Mouse (Mus musculus): Measurements from ENCODE around the gene Scrn1.

Gene Scrn1

DNA sequence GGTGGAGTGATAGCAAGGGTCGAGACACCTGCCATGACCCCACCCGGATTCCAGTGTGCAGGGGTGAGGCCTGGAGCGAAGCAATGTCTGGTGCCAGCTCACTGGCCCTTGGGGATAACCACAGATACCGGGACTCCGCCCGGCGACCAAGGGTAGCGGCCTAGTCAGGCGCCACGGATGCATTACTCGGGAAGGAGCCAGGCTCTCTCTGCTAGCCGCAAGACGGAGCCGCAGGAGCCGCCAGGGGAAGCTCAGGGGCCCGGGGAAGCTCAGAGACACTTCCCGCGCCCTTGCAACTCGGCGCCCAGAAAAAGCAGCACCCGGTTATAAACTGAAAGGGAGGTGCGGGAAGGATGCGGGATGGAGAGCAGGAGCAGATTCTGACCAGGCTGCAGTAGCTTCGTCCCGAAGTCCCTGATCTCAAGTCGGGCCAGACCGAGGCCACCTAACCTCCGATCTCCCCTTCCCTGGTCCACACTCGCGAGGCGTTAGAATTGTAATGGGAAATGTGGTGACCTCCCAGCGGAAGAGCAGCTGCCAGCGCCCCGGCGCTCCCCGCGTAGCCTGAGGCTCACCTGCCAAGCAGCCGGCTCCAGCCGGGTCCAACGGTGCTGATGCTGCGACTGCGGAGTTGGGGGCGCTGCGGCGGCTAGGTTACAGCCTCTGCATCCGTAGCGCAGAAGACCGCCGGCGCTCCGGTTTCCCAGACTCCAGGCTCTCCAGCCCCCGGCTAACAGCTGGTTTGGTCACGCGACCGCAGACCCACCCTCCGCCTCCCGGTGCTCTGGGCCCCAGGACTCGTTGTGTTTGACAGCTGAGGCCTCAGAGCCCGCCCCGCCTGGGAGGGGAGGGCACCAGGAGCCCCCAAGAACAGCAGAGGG lies at the start of gene Scrn1:
Scrn1 (minus strand) TSS at position 825 of the 881 bp plus-strand sequence.
- peak; percentile 80 to 83 for DNase-seq (ENCODE audit: low spot score in 2 of 2)

GRCm38 (mm10) chr6:54606241-54606640 lies 40.0 kb upstream of the Scrn1 start:
- DNase-seq (ENCODE audit: low spot score in 2 of 2) = no peak

GRCm38 (mm10) chr6:54604001-54604715 lies 37.9 kb upstream of the Scrn1 start:
- no peak for DNase-seq (ENCODE audit: low spot score in 2 of 2)

DNA sequence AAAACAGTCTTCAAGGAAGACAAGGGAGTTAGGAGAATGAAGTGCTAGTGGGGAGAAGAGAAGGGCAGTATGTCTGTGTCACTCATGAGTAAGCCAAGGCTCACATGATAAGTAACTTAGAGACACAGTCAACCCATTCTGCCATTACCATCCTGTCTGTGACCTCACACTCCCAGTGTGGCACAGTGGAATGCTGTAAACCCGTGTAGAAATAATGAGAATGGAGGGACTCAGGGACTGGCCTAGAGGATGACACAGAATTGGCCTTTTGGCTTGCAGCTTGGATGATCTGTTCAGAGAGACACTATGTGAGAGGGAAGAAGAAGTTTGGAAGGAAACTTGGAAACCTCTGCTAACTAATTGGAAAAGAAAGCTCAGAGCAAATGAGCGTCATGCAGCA lies 36.6 kb upstream of the Scrn1 start:
- DNase-seq (ENCODE audit: low spot score in 2 of 2) = no peak

DNA sequence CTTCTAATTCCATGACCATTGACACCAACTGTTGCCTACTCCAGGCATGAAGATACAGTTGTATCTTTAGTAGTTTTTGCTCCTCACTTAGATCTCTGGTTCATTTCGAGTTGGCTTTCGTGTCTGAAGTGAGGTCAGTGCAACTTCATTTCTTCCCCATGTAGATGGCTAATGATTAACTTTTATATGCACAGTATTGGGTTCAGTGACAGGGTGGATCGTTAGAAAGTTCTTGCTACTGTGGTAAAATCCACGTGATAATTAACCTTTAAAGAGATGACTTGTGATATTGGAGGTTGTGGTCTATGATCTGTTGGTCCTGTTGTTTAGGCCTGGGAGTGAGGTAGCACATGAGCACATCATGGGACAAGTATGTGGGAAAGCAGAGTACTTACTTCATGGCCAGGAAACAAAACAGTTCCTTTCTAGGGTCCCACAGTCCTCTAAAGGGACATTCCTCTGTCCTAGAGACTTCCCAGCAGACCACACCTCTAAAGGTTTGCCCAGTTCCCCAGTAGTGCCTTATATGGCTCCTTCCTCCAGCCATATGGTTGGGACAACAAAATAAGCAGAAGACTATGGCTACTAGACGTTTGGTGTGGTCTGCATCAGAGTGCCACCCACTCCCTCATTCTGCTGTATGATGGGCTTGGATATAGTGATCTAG lies 34.5 kb upstream of the Scrn1 start:
- no peak for DNase-seq (ENCODE audit: low spot score in 2 of 2)

- DNase-seq (ENCODE audit: low spot score in 2 of 2) = no peak
Measured at GRCm38 (mm10) chr6:54597711-54598110, 31.4 kb upstream of the Scrn1 start.

- no peak for DNase-seq (ENCODE audit: low spot score in 2 of 2)
Measured at GRCm38 (mm10) chr6:54597208-54597607, 30.9 kb upstream of the Scrn1 start, which contains the start of gene Fkbp14. TSS of gene Fkbp14 (minus strand) at chr6:54597308.

DNA sequence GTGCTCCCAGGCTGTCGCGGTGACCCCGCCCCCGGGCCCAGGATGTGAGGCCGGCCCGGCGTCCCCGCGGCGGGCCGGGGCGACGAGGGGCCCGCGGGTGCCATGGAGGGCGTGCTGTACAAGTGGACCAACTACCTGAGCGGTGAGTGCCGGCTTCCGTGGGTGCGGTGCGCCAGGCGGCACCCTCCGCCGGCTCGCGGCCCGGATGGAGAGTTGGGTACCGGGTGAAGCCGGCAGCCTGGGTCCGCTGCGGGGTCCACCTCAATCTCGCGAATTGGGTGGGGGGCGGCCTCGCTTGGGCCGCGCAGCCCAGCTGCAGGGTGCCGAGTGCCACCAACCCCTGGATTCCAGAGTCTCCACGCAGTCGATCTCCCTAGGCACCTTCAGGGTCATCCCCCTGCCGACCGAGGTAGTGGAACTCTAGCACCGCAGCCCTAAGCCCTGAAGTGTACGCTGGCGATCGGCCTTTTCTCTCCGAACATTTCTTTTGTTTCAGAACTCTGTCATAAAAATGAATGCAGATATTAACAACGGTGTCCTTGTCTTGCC lies 29.1 kb upstream of the Scrn1 start:
- DNase-seq (ENCODE audit: low spot score in 2 of 2) = peak in 1 of 2 experiments; percentile 8

GRCm38 (mm10) chr6:54594469-54595329 lies 28.4 kb upstream of the Scrn1 start, which contains the start of gene Plekha8:
TSS of gene Plekha8 (plus strand) at chr6:54595111.
- peak; percentile 83 to 86 for DNase-seq (ENCODE audit: low spot score in 2 of 2)

DNA sequence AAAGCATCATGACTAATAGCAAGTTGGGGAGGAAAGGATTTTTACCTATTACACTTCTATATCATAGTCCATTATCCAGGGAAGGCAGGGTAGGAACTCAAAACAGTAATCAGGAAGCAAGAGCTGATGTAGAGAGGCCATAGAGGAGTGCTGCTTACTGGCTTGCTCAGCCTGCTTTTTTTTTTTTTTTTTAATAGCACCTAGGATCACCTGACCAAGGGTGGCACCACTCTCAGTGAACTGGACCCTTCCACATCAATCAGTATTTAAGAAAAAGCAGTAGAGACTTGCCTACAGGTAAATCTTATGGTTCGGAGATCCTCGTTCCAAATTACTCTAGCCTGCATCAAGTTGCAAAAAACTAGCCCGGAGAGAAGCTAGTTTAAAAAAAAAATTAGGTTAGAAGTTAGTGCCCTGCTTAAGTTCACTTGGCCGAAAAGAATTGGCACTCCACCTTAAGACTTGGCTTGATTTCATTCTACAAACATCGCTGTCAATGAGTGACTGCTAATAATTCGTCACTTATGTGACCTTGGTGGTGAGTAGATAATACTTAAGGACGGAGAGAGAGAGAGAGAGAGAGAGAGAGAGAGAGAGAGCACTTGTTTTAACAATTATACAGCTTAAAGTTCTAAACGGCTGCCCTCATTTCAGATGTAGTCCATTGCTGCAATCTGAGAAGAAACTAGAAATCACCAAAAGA lies 27.6 kb upstream of the Scrn1 start:
- DNase-seq (ENCODE audit: low spot score in 2 of 2) = no peak

DNA sequence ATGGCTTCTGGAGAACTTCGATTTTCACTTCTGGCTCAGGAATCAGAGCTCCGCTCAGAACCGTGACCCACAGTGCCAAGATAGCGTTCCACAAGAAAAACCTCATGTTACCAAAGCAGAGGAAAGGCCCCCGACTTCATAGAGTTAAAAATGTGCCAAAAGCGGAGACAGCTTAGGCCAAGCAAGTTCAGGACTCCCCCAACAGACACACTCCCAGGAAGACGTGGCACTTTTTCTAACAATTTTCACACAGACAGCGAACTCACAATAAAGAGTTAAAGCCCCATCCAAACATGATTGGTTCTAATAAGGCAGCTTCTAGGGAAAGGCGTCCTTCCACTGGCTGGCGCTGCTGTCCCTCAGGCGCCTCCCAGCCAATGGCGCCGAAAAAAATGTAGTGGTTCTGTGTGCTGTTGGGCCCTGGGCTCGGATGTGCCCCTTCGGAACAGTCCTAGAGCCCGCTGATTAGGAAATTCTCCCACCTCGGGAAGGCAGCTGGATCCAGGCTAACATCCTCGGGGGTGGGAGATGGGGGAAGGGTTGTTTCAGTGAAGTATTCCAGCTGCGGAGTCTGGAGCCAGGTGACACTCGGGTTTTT lies 26.7 kb upstream of the Scrn1 start:
- DNase-seq (ENCODE audit: low spot score in 2 of 2) = peak; percentile 96

- no peak for DNase-seq (ENCODE audit: low spot score in 2 of 2)
Measured at GRCm38 (mm10) chr6:54591778-54592177, 25.5 kb upstream of the Scrn1 start.

DNA sequence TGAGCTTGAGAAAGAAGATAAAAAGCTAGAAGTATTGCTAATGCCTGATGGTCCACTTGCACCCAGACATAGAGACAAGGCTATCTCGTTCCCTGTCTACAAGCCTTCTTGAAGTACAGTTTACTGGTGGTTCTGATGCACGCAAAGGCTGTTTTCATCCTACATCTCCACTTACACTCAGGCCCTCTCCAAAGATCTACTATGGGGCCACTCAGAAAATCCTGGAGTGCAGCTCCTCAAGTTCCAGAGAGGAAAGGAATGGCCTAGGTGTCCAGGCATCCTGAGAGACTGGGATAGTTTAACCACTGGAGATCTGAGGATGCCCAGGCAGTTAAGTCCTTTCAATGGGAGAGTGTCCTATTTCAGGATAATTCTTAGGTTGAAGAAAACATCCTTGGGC lies 24.4 kb upstream of the Scrn1 start:
- DNase-seq (ENCODE audit: low spot score in 2 of 2) = no peak

DNA sequence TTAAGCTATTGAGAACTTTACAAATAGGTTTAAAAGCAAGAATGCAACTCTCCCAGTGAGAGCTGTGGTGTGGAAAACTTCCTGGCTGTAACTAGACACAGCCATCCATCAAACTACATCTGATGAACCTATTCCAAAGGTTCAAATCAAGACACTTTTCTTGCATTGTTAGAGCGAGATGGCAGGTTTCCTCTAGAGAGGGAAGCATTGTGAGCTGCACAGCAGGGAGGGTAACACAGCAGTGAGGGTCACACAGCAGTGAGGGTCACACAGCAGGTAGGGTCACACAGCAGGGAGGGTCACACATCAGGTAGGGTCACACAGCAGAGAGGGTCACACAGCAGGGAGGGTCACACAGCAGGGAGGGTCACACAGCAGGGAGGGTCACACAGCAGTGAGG lies 21.9 kb upstream of the Scrn1 start:
- no peak for DNase-seq (ENCODE audit: low spot score in 2 of 2)

GRCm38 (mm10) chr6:54587683-54588082 lies 21.4 kb upstream of the Scrn1 start:
- DNase-seq (ENCODE audit: low spot score in 2 of 2) = no peak

GRCm38 (mm10) chr6:54586911-54587310 lies 20.6 kb upstream of the Scrn1 start:
- DNase-seq (ENCODE audit: low spot score in 2 of 2) = no peak

DNA sequence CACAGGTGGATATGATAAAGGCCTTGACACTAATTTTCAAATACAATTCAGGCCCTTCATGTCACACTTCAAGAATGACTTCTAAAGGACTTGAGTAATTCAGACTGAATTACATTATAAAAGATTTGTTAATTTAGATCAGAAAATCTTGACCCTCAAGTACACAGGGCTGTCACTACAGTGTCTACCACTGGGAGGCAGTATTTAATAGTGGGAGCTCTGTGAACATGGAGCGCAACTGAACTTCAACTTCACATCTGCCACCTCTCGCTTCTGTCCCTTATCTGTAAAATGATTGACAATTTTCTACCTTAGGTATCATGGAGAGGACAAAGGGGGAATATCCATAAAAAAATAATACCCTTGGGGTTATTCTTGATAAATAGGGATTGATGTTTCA lies 19.9 kb upstream of the Scrn1 start:
- DNase-seq (ENCODE audit: low spot score in 2 of 2) = no peak

- DNase-seq (ENCODE audit: low spot score in 2 of 2) = no peak
Measured at GRCm38 (mm10) chr6:54573218-54573955, 7.1 kb upstream of the Scrn1 start.

DNA sequence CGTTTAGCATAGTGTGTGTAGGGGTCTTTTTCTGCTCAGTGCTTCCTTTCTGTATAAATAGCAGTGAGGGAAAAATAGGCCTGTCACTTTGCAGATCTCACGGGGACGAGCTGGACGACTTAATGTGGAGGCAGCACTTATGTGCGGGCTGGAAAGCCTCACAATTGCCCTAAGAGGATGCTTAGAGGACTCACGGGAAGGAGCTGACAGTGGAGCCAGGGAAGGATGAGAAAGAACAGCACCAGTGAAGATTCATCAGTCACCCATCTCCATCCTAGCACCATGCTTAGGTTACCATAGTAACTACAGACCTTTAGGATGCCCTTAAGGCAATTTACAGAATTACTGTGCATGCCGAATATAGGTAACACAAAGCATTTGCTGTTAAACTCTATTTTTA lies 3.5 kb upstream of the Scrn1 start:
- no peak for DNase-seq (ENCODE audit: low spot score in 2 of 2)

Measured in right cerebral cortex, postnatal 36 days (tissue).